Mouse (Mus musculus) c-Kit-positive CD71-positive TER-119-negative erythroid progenitor cells, embryonic 14.5 days (primary cell): ENCODE data around the gene Ganc.

Experiments used
- DNase-seq: peaks from one replicate; pipeline ENCODE4 v3.0.0-alpha.2; 2013; ENCODE audit warnings: low read depth

Gene Ganc

GRCm38 (mm10) chr2:120403653-120403985, at the start of gene Ganc:
Gene Ganc (plus strand): TSS chr2:120403896.
- no peak for DNase-seq

GRCm38 (mm10) chr2:120360425-120360824, 43.3 kb upstream of the Ganc start:
- DNase-seq = no peak

- no peak for DNase-seq
These were observed 37.2 kb upstream of the Ganc start for GRCm38 (mm10) chr2:120366501-120366900.

GRCm38 (mm10) chr2:120367416-120368207, 36.1 kb upstream of the Ganc start:
- DNase-seq = no peak

- DNase-seq = no peak
These were observed 29.8 kb upstream of the Ganc start for GRCm38 (mm10) chr2:120373858-120374257.

- DNase-seq = no peak
These were observed 17.4 kb upstream of the Ganc start for GRCm38 (mm10) chr2:120386264-120386663.

- DNase-seq = no peak
These were observed 16.4 kb upstream of the Ganc start for GRCm38 (mm10) chr2:120387291-120387690.

GRCm38 (mm10) chr2:120389376-120389775, 14.3 kb upstream of the Ganc start:
- no peak for DNase-seq

GRCm38 (mm10) chr2:120390934-120391333, 12.8 kb upstream of the Ganc start:
- no peak for DNase-seq

- DNase-seq = no peak
These were observed 11.3 kb upstream of the Ganc start for GRCm38 (mm10) chr2:120392406-120392805.

GRCm38 (mm10) chr2:120397951-120398350, 5.7 kb upstream of the Ganc start:
- no peak for DNase-seq

GRCm38 (mm10) chr2:120402813-120403212, 883 bp upstream of the Ganc start:
- DNase-seq = no peak

- DNase-seq = peak; percentile 98
These were observed 508 bp downstream of the Ganc start, which contains the start of gene Tmem87a for GRCm38 (mm10) chr2:120403986-120404822. Gene Tmem87a (minus strand): TSS chr2:120404113.

GRCm38 (mm10) chr2:120404823-120405765, 1.4 kb downstream of the Ganc start:
- no peak for DNase-seq

GRCm38 (mm10) chr2:120411096-120411628, 7.5 kb downstream of the Ganc start:
- DNase-seq = no peak

- DNase-seq = no peak
These were observed 10.4 kb downstream of the Ganc start for GRCm38 (mm10) chr2:120414113-120414512.

- DNase-seq = no peak
These were observed 11.2 kb downstream of the Ganc start for GRCm38 (mm10) chr2:120414738-120415414.

GRCm38 (mm10) chr2:120424386-120424785, 20.7 kb downstream of the Ganc start:
- no peak for DNase-seq

GRCm38 (mm10) chr2:120444486-120444885, 40.8 kb downstream of the Ganc start:
- no peak for DNase-seq

GRCm38 (mm10) chr2:120446373-120446772, 42.7 kb downstream of the Ganc start:
- DNase-seq = peak; percentile 7

GRCm38 (mm10) chr2:120447306-120447705, 43.6 kb downstream of the Ganc start:
- no peak for DNase-seq
